Mouse (Mus musculus) forebrain, embryonic 16.5 days (tissue): Measurements from ENCODE around the gene Shcbp1l. TPM values are rescaled to one million over a fixed set of nuclear protein-coding genes. Genes with fewer than 3 reads are reported as not detected.
"Not testable (repeated sequence)": the region's sequence is repeated elsewhere in the genome, so short reads cannot be mapped to it uniquely, and the experiment has no call there.

Source experiments
- ATAC-seq: fragments of 200-750 bp; cut with Nextera tagmentation; 2 replicates; pipeline ENCODE4 v1.8.0; 2017; ENCODE audit warnings: mild to moderate bottlenecking, moderate library complexity
- H3K27ac ChIP-seq: fragments of 300-500 bp; sonication (generic); 2 replicates; pipeline ENCODE4 v1.5.1; 2014; ENCODE audit warnings: low read length, control low read depth
- H3K27me3 ChIP-seq: fragments of 300-500 bp; sonication (generic); replicated peaks from 2 replicates; pipeline ENCODE4 v1.6.1; 2014; ENCODE audit warnings: low read length; ENCODE audit not compliant: control insufficient read depth, insufficient read depth
- H3K36me3 ChIP-seq: fragments of 300-500 bp; sonication (generic); 2 replicates; pipeline ENCODE4 v1.6.1; 2014; ENCODE audit not compliant: control insufficient read depth, insufficient read depth
- H3K4me1 ChIP-seq: fragments of 300-500 bp; sonication (generic); replicated peaks from 2 replicates; pipeline ENCODE4 v1.6.1; 2014; ENCODE audit warnings: low read length; ENCODE audit not compliant: control insufficient read depth, insufficient read depth
- H3K4me2 ChIP-seq: fragments of 300-500 bp; sonication (generic); 2 replicates; pipeline ENCODE4 v1.6.1; 2014; ENCODE audit warnings: mild to moderate bottlenecking, low read length, control low read depth
- H3K4me3 ChIP-seq: fragments of 300-500 bp; sonication (generic); replicated peaks from 2 replicates; pipeline ENCODE4 v1.5.1; 2014; ENCODE audit warnings: mild to moderate bottlenecking, low read length, control low read depth
- H3K9ac ChIP-seq: fragments of 300-500 bp; sonication (generic); replicated peaks from 2 replicates; pipeline ENCODE4 v1.6.1; 2014; ENCODE audit warnings: low read depth, low read length, control low read depth
- H3K9me3 ChIP-seq: fragments of 300-500 bp; sonication (generic); 2 replicates; pipeline ENCODE4 v1.6.1; 2016; ENCODE audit warnings: low read length; ENCODE audit not compliant: control insufficient read depth
- WGBS: fragments of 180-500 bp; shearing (Covaris S2); extraction: QIAGEN DNeasy Blood & Tissue Kit; methylation state at CpG from one replicate; pipeline ENCODE4 v1.1.7; 2014; 5-methylcytosine and 5-hydroxymethylcytosine counted together
- polyA plus RNA-seq: library from polyadenylated mRNA; unstranded; fragments of >200 nt; fragmentation: Nextera tagmentation; extraction: Ambion mirVana; gene quantifications from 2 replicates; pipeline ENCODE4 v1.2.1, GENCODE M21; 2015

Gene Shcbp1l
- polyA plus RNA-seq, 1 experiment from 2014 or later: 0.67 TPM

DNA sequence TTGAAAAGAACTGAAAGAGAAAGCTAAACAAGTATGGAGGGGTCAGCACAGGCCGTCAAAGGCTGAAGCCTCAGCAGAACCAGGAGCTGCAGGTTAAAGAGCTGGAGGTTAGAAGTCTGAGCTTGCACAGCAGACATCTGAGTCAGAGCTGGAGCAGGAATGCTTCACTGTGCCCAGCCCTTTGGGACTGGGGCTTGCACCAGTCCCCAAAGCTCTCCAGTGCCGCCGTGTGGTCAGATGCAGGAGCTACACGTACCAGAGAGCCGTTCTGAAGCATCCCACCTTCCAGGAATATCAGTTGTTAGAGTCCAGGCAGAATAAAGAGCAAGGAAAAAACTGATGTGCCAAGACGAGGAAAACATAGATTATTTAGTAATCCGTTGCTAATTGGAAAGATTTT is 23.2 kb upstream of the Shcbp1l start:
- H3K4me3 ChIP-seq: no peak overlapping the region
- no peaks in the 10 kb centered on the region for H3K4me1 ChIP-seq
- H3K9ac ChIP-seq: no peak overlapping the region
- 2% methylated on average over 7 of the region's 7 CpGs for WGBS
- no peaks in the 10 kb centered on the region for H3K36me3 ChIP-seq
- no peaks in the 10 kb centered on the region for H3K27me3 ChIP-seq
- H3K4me2 ChIP-seq: no peak overlapping the region
- peak; percentile 84 for ATAC-seq
- no peak overlapping the region for H3K27ac ChIP-seq
- H3K9me3 ChIP-seq: no peaks in the 10 kb centered on the region

DNA sequence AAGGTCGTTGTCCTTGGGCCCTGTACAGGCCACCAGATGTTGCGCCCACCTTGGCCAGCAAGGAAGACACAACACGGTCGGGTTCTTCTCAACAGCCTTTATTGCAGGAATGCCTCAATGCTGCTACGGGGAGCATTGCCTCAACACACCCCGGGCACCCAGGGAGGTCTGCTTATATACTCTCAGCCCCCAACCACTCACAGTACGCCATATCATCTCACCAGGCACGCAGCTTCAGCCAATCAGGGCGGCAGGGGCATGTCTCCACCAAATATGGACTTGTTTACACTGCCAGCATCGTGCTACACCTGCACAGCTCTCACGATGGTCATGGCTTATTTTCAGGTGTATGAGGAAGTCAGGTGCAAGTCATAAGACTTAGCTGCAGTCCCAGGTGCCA is 17.3 kb upstream of the Shcbp1l start:
- WGBS: 89% methylated on average over 11 of the region's 11 CpGs
- ATAC-seq, H3K4me3 ChIP-seq, H3K9me3 ChIP-seq, H3K27ac ChIP-seq, H3K4me1 ChIP-seq, H3K27me3 ChIP-seq, H3K9ac ChIP-seq, H3K4me2 ChIP-seq, H3K36me3 ChIP-seq: not testable (repeated sequence)

DNA sequence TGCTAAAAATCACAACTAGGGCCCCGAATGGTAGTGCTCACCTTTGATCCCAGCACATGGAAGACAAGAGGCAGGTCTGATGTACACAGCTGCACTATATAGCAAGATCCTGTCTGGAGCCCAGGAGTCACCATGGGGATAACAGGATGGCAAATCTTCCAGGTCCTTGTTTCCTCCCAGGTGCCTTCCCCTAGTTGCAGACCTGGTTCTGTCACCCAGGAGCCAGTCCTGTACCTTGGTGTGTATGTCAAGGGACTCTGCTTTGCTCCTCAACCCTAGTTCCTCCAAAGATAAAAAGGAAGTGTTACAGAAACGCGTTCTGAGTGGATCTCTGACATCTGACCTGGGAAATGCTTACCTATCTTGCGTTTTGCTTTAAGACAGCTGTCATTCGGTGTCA is 16.7 kb upstream of the Shcbp1l start:
- not testable (repeated sequence) for H3K9ac ChIP-seq, H3K4me2 ChIP-seq, H3K27ac ChIP-seq, H3K4me1 ChIP-seq, ATAC-seq, H3K36me3 ChIP-seq, H3K9me3 ChIP-seq, H3K27me3 ChIP-seq, H3K4me3 ChIP-seq
- WGBS: 93% methylated on average over 4 of the region's 5 CpGs

DNA sequence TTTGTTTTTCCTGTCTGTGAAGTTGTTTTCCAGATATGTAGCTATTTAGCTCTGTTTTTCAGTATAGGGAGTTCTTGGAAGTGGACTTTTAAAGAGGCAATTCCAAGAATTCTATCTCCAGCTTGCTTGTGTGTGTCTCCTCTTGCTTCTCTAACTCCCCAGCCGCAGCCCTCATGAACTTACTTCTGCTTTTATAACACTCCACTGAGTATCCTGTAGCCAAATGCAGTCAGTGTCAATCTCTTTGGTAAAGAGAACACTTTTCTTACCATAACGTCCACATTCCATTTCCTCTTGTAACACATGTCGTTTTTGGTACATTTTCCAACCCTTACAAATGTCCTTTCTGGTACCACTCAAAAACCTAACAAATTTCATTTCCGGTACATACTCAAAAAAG is 14.0 kb upstream of the Shcbp1l start:
- not testable (repeated sequence) for H3K27ac ChIP-seq, H3K4me3 ChIP-seq, ATAC-seq, H3K9ac ChIP-seq, H3K4me2 ChIP-seq, H3K4me1 ChIP-seq, H3K36me3 ChIP-seq, H3K27me3 ChIP-seq, H3K9me3 ChIP-seq
- WGBS: 88% methylated on average over 1 of the region's 4 CpGs

DNA sequence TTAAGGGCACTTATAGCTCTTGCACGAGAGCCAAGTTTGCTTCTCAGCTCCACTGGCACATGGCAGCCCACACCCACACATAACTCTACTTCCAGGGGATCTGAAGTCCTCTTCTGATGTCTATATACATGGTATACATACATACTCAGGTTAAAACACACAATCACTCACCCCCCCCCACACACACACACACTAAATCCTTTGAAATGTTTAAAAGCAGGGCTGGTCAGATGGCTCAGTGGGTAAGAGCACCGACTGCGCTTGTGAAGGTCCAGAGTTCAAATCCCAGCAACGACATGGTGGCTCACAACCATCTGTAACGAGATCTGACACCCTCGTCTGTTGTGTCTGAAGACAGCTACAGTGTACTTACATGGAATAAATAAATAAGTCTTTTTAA is 13.2 kb upstream of the Shcbp1l start:
- no peaks in the 10 kb centered on the region for H3K36me3 ChIP-seq
- H3K27ac ChIP-seq: no peak overlapping the region
- no peak overlapping the region for H3K4me2 ChIP-seq
- 84% methylated on average over 6 of the region's 6 CpGs for WGBS
- H3K9ac ChIP-seq: no peak overlapping the region
- no peaks in the 10 kb centered on the region for H3K27me3 ChIP-seq
- no peaks in the 10 kb centered on the region for H3K9me3 ChIP-seq
- no peaks in the 10 kb centered on the region for H3K4me1 ChIP-seq
- ATAC-seq: no peak
- no peak overlapping the region for H3K4me3 ChIP-seq

DNA sequence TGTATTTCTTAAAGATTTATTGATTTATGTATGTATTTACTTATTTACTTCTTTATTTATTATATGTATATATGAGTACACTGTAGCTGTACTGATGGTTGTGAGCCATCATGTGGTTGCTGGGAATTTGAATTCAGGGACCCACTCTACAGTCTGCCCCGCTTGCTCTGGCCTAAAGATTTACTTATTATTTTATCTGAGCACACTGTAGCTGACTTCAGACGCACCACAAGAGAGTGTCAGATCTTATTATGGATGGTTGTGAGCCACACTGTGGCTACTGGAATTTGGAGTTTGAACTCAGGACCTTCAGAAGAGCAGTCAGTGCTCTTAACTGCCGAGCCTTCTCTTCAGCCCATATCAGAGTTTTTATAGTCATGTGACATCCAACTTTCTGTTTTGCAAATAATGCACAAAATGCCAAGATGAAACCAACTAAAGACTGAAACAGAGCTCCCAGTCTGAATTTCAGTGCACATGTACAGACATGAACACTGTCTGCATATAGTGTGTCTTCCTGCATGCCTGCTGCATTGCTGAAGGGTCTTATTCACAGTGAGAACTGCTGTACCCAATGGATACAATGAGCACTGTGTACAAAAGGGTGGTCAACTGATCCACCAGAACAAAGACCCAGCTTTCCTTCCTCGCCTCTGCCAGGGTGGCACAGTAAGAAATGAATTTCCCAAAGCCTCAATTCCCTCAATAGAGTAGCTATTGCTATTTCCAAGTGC is 12.1 kb upstream of the Shcbp1l start:
- H3K27me3 ChIP-seq, H3K36me3 ChIP-seq, H3K27ac ChIP-seq, H3K9me3 ChIP-seq, H3K9ac ChIP-seq, ATAC-seq, H3K4me2 ChIP-seq, H3K4me1 ChIP-seq, H3K4me3 ChIP-seq: not testable (repeated sequence)
- 64% methylated on average over 3 of the region's 4 CpGs for WGBS

DNA sequence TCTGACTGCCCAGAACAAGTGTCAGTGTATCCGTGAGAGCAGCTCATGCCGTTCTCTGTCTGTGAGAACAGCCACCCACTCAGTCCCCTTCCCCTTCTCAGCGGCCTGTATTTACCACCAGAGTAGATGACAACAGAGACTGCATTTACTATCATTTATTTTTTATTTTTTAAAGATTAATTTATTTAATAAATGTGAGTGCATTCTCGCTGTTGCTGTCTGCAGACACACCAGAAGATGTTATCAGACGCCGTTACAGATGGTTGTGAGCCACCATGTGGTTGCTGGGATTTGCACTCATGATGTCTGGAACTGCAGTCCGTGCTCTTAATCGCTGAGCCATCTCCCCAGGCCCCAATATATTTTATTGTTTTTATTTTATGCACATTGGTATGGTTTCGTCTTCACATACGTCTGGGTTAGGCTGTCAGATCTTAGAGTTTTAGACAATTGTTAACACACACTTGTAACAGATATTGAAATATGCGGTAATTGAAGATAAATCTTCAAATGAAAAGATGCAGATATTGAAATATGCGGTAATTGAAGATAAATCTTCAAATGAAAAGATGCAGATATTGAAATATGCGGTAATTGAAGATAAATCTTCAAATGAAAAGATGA is 11.5 kb upstream of the Shcbp1l start:
- not testable (repeated sequence) for H3K4me2 ChIP-seq, H3K4me3 ChIP-seq, H3K27ac ChIP-seq, H3K27me3 ChIP-seq, H3K4me1 ChIP-seq, H3K36me3 ChIP-seq, H3K9me3 ChIP-seq, ATAC-seq, H3K9ac ChIP-seq
- WGBS: 72% methylated on average over 13 of the region's 13 CpGs

DNA sequence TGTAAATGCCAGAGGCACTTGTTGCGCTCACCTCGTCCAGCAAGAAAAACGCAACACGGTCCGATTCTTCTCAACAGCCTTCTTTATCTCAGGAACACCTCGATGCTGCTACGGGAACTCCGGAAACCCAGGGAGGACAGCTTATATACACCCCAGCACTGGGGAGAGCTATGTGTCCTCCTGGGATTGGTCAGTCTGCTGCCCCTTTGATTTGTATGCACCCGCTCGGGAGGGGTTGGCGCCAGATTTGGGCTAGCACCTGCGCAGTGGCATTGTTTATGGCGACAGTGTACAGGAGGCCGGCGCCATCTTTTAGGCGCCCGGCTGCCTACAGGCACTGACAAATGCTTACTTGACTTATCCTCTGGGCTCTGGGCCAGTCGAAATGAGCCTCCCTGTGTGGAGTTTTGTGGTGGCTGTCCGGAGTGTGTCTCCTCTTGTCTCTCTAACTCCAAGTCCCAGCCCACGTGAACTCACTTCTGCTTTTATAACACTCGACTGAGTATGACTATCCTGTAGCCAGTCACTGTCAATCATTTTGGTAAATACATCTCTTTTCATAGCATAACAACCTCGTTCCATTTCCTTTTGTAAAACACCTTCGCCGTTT is 10.7 kb upstream of the Shcbp1l start:
- not testable (repeated sequence) for H3K4me3 ChIP-seq, H3K9me3 ChIP-seq, H3K36me3 ChIP-seq, ATAC-seq, H3K4me1 ChIP-seq, H3K4me2 ChIP-seq, H3K27me3 ChIP-seq, H3K27ac ChIP-seq, H3K9ac ChIP-seq
- WGBS: 87% methylated on average over 24 of the region's 24 CpGs

DNA sequence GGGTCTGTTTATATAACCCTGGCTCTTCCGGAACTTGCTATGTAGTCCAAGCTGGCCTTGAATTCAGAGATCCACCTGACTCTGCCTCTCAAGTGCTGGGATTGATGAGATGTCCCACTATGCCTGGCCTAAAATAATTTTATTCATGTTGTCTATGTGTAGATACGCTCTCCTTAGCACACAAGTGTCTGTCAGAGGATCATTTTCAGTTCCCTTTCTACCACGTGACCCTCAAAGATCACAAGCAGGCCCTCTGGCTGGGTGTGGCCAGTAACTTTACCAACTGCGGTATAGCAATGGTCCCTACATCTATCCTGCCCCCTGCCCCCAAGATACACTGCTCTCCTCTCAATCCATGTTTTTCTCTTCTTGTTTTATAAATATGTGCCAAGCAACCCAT is 10.0 kb upstream of the Shcbp1l start:
- Histone ChIP-seq H3K4me1 (no peaks in the 10 kb centered on the region), H3K4me2 (no peak overlapping the region), H3K36me3 (no peaks in the 10 kb centered on the region), H3K27me3 (no peaks in the 10 kb centered on the region), H3K4me3 (no peak overlapping the region), H3K27ac (no peak overlapping the region), H3K9ac (no peak overlapping the region), H3K9me3 (no peaks in the 10 kb centered on the region)
- ATAC-seq: no peak
- 92% methylated on average over 4 of the region's 4 CpGs for WGBS
